Mouse (Mus musculus) myocyte (in vitro differentiated cells): ENCODE results near the gene Vhl.

Experiments
- E2F4 ChIP-seq: IDR thresholded peaks from one replicate; pipeline ENCODE4 v1.6.1; 2011; ENCODE audit warnings: mild to moderate bottlenecking, control low read depth, moderate library complexity; ENCODE audit not compliant: insufficient read depth
- MYOG ChIP-seq, 3 experiments: IDR thresholded peaks; one replicate each; pipeline ENCODE4 v1.6.1; 2011; ENCODE audit warnings: control low read depth in 2 of 3, low read depth in 2 of 3, mild to moderate bottlenecking in 2 of 3; ENCODE audit not compliant: insufficient read length in 2 of 3, control insufficient read depth in 1 of 3, insufficient read depth in 1 of 3
- POLR2A ChIP-seq: IDR thresholded peaks from one replicate; pipeline ENCODE4 v1.6.1; 2011; ENCODE audit warnings: low read depth, mild to moderate bottlenecking, control low read depth, moderate library complexity; ENCODE audit not compliant: insufficient read length
- POLR2AphosphoS2 ChIP-seq: IDR thresholded peaks from one replicate; pipeline ENCODE4 v1.6.1; 2011; ENCODE audit warnings: low read depth, control low read depth; ENCODE audit not compliant: insufficient read length
- TCF3 ChIP-seq: IDR thresholded peaks from one replicate; pipeline ENCODE4 v1.6.1; 2011; ENCODE audit warnings: low read depth, control low read depth; ENCODE audit not compliant: insufficient read length
- USF1 ChIP-seq: IDR thresholded peaks from one replicate; pipeline ENCODE4 v1.6.1; 2011; ENCODE audit warnings: low read depth, mild to moderate bottlenecking, control low read depth, moderate library complexity

DNA sequence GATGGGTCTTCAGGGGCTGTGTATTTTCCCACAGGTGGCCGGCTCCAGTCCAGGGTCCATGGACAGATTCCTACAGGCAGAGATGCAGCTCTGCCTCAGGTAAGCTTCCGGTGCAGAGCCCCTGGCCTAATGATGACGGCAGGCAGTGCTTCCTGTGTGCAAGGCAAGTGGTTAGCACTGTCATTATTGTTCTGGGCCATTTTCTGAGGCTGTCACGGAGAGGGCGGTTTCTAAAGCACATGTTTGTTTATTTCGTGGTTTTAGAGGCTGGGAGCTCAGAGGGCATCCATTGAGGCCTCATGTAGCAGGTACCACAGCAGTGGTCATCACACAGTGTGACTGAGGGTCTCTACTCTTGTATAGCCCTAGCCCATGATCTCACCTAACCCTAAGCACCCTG is 49.2 kb downstream of the Vhl start:
- no peak for TF ChIP-seq E2F4
- no peak for TF ChIP-seq POLR2A
- no peak for TF ChIP-seq TCF3
- no peak for TF ChIP-seq POLR2AphosphoS2
- no peak for TF ChIP-seq USF1
- TF ChIP-seq MYOG (IDR thresholded peaks at IDR 0.05; ENCODE audit: control insufficient read depth in 1 of 3, insufficient read depth in 1 of 3, insufficient read length in 2 of 3, low read depth in 2 of 3), result no peak
